Mouse (Mus musculus): Measurements from ENCODE around the gene Erh. TPM values are rescaled to one million over a fixed set of nuclear protein-coding genes. Genes with fewer than 3 reads are reported as not detected.
A peak's percentile ranks its signal among the peaks of the same experiment; 100 is the strongest.

Gene Erh
- polyA plus RNA-seq, 1 experiment from 2014 or later = 210 TPM

DNA sequence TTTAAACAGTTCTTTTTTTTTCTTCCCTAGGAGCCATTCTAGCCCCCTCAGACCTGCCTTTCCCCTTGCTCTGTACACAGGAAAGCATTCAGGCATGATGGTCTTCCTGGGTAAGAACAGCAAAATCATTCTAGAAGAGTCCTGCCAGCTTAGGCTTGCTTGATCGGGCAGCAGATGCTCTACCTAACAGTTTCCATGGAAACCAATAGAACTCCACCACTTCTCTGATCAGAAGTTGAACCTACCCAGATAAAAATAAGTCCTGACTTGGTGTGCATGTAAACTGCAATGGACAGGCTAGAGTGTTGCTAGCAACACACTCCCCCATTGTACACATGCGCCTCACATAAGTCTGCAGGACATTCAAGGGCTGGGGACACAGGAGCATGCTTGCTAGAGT is 39.9 kb downstream of the Erh start:
- H3K4me1 ChIP-seq (replicated peaks; ENCODE audit: insufficient read depth, low read length) = 0 out of 2 replicates have a peak, but pooled peaks cover 5% of the 10 kb centered on the region
- ATAC-seq (replicated peaks; ENCODE audit: low FRiP score, low read depth) (no peak), DNase-seq (ENCODE audit: low spot score) (no peak)
- H3K4me3 ChIP-seq (replicated peaks; ENCODE audit: low read depth, low read length) = no peak overlapping the region
- H3K27me3 ChIP-seq (ENCODE audit: insufficient read depth, low read length) = no peaks in the 10 kb centered on the region
- 77% methylated on average over 2 of the region's 2 CpGs for WGBS
- no peak overlapping the region for H3K9ac ChIP-seq (ENCODE audit: low read depth, low read length)
- H3K4me2 ChIP-seq (ENCODE audit: low read length) = no peak overlapping the region
- no peaks in the 10 kb centered on the region for H3K9me3 ChIP-seq (replicated peaks; ENCODE audit: low read length)
- no peak overlapping the region for H3K27ac ChIP-seq
- no peak for TF ChIP-seq CTCF (IDR thresholded peaks at IDR 0.05; ENCODE audit: low read depth)
- H3K36me3 ChIP-seq (ENCODE audit: insufficient read depth, low read length) = no peaks in the 10 kb centered on the region

DNA sequence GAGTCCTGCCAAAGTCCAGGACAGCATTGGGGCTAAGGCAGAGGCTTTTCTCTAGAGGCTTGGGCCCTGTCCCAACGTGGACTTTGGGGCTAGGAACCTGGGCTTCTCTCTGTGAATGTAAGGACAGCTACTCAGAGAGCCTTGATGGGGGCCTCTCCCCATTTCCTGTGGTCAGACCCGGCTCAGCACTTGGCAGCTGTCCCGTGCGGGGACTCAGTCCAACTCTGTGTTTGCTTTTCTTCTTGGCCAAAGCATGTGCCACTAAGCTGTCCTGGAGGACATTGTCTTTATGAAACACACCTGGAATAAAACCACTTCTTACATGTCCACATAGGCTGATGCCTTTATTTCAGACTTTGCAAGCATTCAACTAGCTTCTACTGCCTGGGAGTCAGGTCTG is 40.6 kb downstream of the Erh start:
- Histone ChIP-seq H3K9me3 (replicated peaks; ENCODE audit: low read length) (no peaks in the 10 kb centered on the region), H3K4me2 (ENCODE audit: low read length) (no peak overlapping the region), H3K27ac (no peak overlapping the region), H3K4me1 (replicated peaks; ENCODE audit: insufficient read depth, low read length) (peaks cover 9% of the 10 kb centered on the region; the same call in 1 of the 2 replicates), H3K27me3 (ENCODE audit: insufficient read depth, low read length) (no peaks in the 10 kb centered on the region), H3K9ac (ENCODE audit: low read depth, low read length) (no peak overlapping the region), H3K36me3 (ENCODE audit: insufficient read depth, low read length) (no peaks in the 10 kb centered on the region), H3K4me3 (replicated peaks; ENCODE audit: low read depth, low read length) (no peak overlapping the region)
- WGBS = 38% methylated on average over 4 of the region's 4 CpGs
- TF ChIP-seq CTCF (IDR thresholded peaks at IDR 0.05; ENCODE audit: low read depth) = no peak
- DNase-seq (ENCODE audit: low spot score) = peak; percentile 60
- no peak for ATAC-seq (replicated peaks; ENCODE audit: low FRiP score, low read depth)

DNA sequence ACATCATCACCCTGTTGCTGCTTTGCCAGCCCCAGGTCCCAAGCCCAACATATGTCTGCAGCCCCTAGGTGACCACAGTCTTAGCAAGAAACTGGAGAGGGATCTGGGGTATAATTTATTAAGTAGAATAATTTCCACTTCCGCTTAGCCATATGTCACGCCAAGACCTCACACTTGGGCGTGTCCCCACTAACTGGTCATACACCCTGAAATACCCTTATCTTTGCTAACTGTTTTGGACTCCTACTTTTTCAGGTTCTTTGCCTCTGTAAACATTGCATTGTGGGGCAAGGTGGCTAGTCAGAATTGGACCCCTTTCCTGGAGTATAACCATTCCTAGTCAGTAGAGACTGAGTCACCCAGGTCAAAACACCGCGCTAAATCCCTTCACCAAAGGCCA is 41.7 kb downstream of the Erh start:
- Histone ChIP-seq H3K4me1 (replicated peaks; ENCODE audit: insufficient read depth, low read length) (peaks cover 12% of the 10 kb centered on the region; the same call in 1 of the 2 replicates), H3K4me3 (replicated peaks; ENCODE audit: low read depth, low read length) (no peak overlapping the region), H3K27me3 (ENCODE audit: insufficient read depth, low read length) (no peaks in the 10 kb centered on the region), H3K9me3 (replicated peaks; ENCODE audit: low read length) (no peaks in the 10 kb centered on the region), H3K4me2 (ENCODE audit: low read length) (no peak overlapping the region), H3K9ac (ENCODE audit: low read depth, low read length) (no peak overlapping the region), H3K36me3 (ENCODE audit: insufficient read depth, low read length) (no peaks in the 10 kb centered on the region), H3K27ac (no peak overlapping the region)
- ATAC-seq (replicated peaks; ENCODE audit: low FRiP score, low read depth) (no peak), DNase-seq (ENCODE audit: low spot score) (no peak)
- no peak for TF ChIP-seq CTCF (IDR thresholded peaks at IDR 0.05; ENCODE audit: low read depth)
- 85% methylated on average over 5 of the region's 5 CpGs for WGBS

DNA sequence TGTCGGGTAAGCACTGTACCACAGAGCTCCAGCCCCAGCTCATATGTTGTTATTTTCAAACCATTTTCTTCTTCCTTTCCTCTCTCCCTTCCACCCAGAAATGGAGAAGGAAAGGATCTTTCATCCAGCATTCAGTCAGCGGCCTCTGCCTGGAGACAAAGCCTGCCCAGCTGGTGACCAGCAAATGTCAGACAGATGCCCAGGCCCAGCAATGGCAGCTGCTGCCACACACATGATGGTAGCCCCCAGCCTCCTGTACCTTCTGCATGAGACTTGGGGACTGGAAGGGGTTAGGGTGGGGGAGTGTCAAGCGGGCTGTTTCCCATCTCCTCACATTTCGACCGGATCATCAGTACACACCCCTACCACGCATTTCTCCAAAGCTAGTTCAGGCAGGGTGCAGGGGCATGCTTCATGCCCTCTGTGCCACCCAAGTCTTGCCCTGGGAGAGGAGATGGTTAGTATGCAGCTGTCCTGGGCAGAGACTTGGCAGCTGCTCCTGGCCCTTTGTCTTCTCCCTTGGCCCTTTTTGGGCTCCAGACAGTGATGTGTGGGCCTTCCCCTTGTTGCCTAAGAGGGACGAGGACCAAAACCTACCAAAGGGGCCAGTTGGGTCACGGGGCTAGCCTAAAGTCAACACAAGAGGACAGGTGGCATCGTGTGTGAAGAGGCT is 42.4 kb downstream of the Erh start:
- H3K9me3 ChIP-seq (replicated peaks; ENCODE audit: low read length) = no peaks in the 10 kb centered on the region
- no peak for DNase-seq (ENCODE audit: low spot score)
- H3K4me3 ChIP-seq (replicated peaks; ENCODE audit: low read depth, low read length) = no peak overlapping the region
- H3K4me1 ChIP-seq (replicated peaks; ENCODE audit: insufficient read depth, low read length) = peaks cover 12% of the 10 kb centered on the region; the same call in 1 of the 2 replicates
- H3K27me3 ChIP-seq (ENCODE audit: insufficient read depth, low read length) = no peaks in the 10 kb centered on the region
- 72% methylated on average over 9 of the region's 9 CpGs for WGBS
- TF ChIP-seq CTCF (IDR thresholded peaks at IDR 0.05; ENCODE audit: low read depth) = no peak
- no peak overlapping the region for H3K27ac ChIP-seq
- H3K9ac ChIP-seq (ENCODE audit: low read depth, low read length) = no peak overlapping the region
- no peak for ATAC-seq (replicated peaks; ENCODE audit: low FRiP score, low read depth)
- H3K36me3 ChIP-seq (ENCODE audit: insufficient read depth, low read length) = no peaks in the 10 kb centered on the region
- no peak overlapping the region for H3K4me2 ChIP-seq (ENCODE audit: low read length)

DNA sequence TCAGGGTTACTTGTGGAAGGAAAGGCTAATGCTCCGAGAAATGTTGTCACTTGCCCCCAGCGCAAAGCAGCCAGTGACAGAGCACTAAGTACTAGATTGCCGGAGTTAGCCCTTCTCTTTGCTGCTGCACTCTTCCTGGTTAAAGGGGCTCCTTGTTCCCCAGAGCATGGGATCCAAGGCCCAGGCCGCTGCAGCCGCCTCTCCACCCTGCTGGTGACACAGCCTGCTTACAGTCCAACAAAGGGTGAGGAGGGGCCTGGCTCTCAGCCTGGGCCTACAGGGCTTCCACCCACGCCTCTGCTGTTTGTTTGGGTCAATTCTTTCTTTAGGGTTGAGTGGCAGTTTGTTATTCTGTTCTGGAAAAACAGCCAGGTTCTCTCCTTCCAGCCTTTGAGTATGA is 45.4 kb downstream of the Erh start:
- Histone ChIP-seq H3K27ac (peak overlapping the region; percentile 42; the same call in 1 of the 2 replicates), H3K9ac (ENCODE audit: low read depth, low read length) (no peak overlapping the region), H3K4me2 (ENCODE audit: low read length) (no peak overlapping the region), H3K36me3 (ENCODE audit: insufficient read depth, low read length) (no peaks in the 10 kb centered on the region), H3K27me3 (ENCODE audit: insufficient read depth, low read length) (no peaks in the 10 kb centered on the region), H3K9me3 (replicated peaks; ENCODE audit: low read length) (no peaks in the 10 kb centered on the region), H3K4me1 (replicated peaks; ENCODE audit: insufficient read depth, low read length) (peaks cover 12% of the 10 kb centered on the region; the same call in 1 of the 2 replicates), H3K4me3 (replicated peaks; ENCODE audit: low read depth, low read length) (no peak overlapping the region)
- TF ChIP-seq CTCF (IDR thresholded peaks at IDR 0.05; ENCODE audit: low read depth) = peak; percentile 13; the same call in 1 of the 2 replicates
- WGBS = 44% methylated on average over 6 of the region's 6 CpGs
- DNase-seq (ENCODE audit: low spot score) (peak; percentile 68), ATAC-seq (replicated peaks; ENCODE audit: low FRiP score, low read depth) (no peak)

DNA sequence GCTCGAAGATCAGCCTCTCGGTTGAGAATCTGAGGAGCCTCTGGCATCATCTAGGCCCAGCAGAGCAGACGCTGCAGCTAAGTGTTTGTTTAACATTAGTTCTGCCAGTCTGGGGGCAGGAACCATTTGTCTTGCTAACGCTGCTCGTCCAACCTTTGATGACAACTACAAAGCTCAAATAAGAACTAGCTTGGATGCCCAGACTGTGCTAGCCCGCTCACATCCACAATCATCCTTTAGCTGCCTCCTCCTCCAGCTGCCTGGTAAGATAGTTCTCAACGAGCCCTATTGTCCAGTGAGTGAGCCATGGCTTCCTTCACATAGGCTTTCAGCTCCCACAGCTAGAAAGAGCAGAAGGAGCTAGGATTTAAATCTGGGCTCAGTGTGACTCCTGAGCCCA is 45.9 kb downstream of the Erh start:
- ATAC-seq (replicated peaks; ENCODE audit: low FRiP score, low read depth) (no peak), DNase-seq (ENCODE audit: low spot score) (no peak)
- H3K4me2 ChIP-seq (ENCODE audit: low read length) = no peak overlapping the region
- peak overlapping the region; percentile 42; the same call in 1 of the 2 replicates for H3K27ac ChIP-seq
- no peak for TF ChIP-seq CTCF (IDR thresholded peaks at IDR 0.05; ENCODE audit: low read depth)
- H3K4me3 ChIP-seq (replicated peaks; ENCODE audit: low read depth, low read length) = no peak overlapping the region
- H3K36me3 ChIP-seq (ENCODE audit: insufficient read depth, low read length) = no peaks in the 10 kb centered on the region
- H3K9me3 ChIP-seq (replicated peaks; ENCODE audit: low read length) = no peaks in the 10 kb centered on the region
- peaks cover 9% of the 10 kb centered on the region; the same call in 1 of the 2 replicates for H3K4me1 ChIP-seq (replicated peaks; ENCODE audit: insufficient read depth, low read length)
- no peak overlapping the region for H3K9ac ChIP-seq (ENCODE audit: low read depth, low read length)
- WGBS = 33% methylated on average over 7 of the region's 7 CpGs
- no peaks in the 10 kb centered on the region for H3K27me3 ChIP-seq (ENCODE audit: insufficient read depth, low read length)

Measured in kidney, postnatal 0 days (tissue).